Mouse (Mus musculus): ENCODE results near the gene Tbx19.

DNA sequence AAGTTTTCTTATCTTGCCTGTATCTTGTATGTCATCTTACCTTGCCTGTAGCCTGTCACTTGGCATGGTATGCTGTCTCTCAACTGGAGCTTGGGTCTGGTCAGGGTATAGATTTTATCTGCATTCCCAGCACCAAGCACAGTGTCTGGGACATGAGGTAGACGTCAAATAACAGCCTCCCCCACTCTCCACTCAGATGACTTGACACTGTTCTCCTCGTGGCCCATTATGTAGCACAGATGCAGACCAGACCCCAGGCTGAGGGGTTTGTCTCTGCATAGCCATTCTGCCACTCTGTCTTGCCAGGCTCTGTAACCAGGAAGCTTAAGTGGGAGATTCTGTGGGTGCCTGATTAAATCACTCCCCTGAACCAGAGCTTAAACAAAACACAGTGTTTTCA is 45.0 kb upstream of the Tbx19 start:
- no peak for TF ChIP-seq CTCF (conservative IDR thresholded peaks at IDR 0.05; ENCODE audit: insufficient read depth, insufficient read length, low read depth, low read length)
- no peak for TF ChIP-seq POLR2A (IDR thresholded peaks at IDR 0.05; ENCODE audit: low read depth, low read length)

All from kidney, adult 2 months (tissue).